Mouse (Mus musculus) hindbrain, embryonic 14.5 days (tissue): ENCODE data around the gene Ptpn14. TPM values are rescaled to one million over a fixed set of nuclear protein-coding genes. Genes with fewer than 3 reads are reported as not detected.

Experiments used
- polyA plus RNA-seq: library from polyadenylated mRNA; unstranded; fragments of >200 nt; fragmentation: Nextera tagmentation; extraction: Ambion mirVana; gene quantifications from 2 replicates; pipeline ENCODE4 v1.2.1, GENCODE M21; 2014

Ptpn14 gene
- polyA plus RNA-seq, 1 experiment from 2014 or later: 2.6 TPM

Other genes with a start within 250 kb of the Ptpn14 start
- gene Cenpf, start 40.2 kb upstream of the Ptpn14 start, polyA plus RNA-seq: 13.8 and 17.6 TPM in 2 replicates
- 73.9 and 84.4 TPM in 2 replicates for gene Smyd2, start 194.1 kb downstream of the Ptpn14 start, polyA plus RNA-seq